Mouse (Mus musculus) heart, postnatal 0 days (tissue): ENCODE results near the gene Rad50.

Source experiments
- CTCF ChIP-seq: IDR thresholded peaks from 2 replicates; pipeline ENCODE4 v1.5.1; 2016; ENCODE audit warnings: antibody characterized with exemption, control low read depth, low read depth
- EP300 ChIP-seq: IDR thresholded peaks from 2 replicates; pipeline ENCODE4 v1.6.1; 2016; ENCODE audit warnings: antibody characterized with exemption, low read depth

GRCm38 (mm10) chr11:53632122-53632733, 74.9 kb downstream of the Rad50 start:
- TF ChIP-seq CTCF, result peak; percentile 54
- no peak for TF ChIP-seq EP300
